In genomic region chr11:62563590-62563989, GRCm38 (mm10) we compare ENCODE assay signal across 18 mouse cellular contexts.
"Had no signal": no experiment of that assay in that cellular context is flagged by ENCODE, and none has a peak within 500 bp of the region (broad histone marks: within the 10 kb centered on the region; RNA-seq: fewer than 3 reads in every experiment).

No protein-coding gene starts in this region.

- H3K27ac ChIP-seq: midbrain, embryonic 10.5 days; midbrain, embryonic 13.5 days; midbrain, embryonic 15.5 days; neural tube, embryonic 13.5 days; neural tube, embryonic 15.5 days had no signal

- H3K9me3 ChIP-seq: midbrain, embryonic 10.5 days; midbrain, embryonic 13.5 days; midbrain, embryonic 15.5 days; neural tube, embryonic 13.5 days; neural tube, embryonic 15.5 days had no signal

- DNase-seq: lung, adult 18-20 months; lung, embryonic 14.5 days; lung, postnatal 10 days; lung, postnatal 4 days; retina, postnatal 1 day; right cerebral cortex, adult 18-20 months; right cerebral cortex, postnatal 25 days; right cerebral cortex, postnatal 4 days; spleen, adult 18-20 months; thymus, adult 18-20 months; thymus, postnatal 14 days; thymus, postnatal 36 days had no signal

- H3K9ac ChIP-seq: lung, embryonic 14.5 days; midbrain, embryonic 13.5 days; midbrain, embryonic 15.5 days; neural tube, embryonic 13.5 days; neural tube, embryonic 15.5 days had no signal

- H3K4me3 ChIP-seq: midbrain, embryonic 10.5 days; midbrain, embryonic 13.5 days; midbrain, embryonic 15.5 days; myocyte; neural tube, embryonic 13.5 days; neural tube, embryonic 15.5 days had no signal

- H3K27me3 ChIP-seq: midbrain, embryonic 13.5 days; midbrain, embryonic 15.5 days; neural tube, embryonic 13.5 days; neural tube, embryonic 15.5 days had no signal

- H3K36me3 ChIP-seq: midbrain, embryonic 10.5 days; midbrain, embryonic 13.5 days; midbrain, embryonic 15.5 days; neural tube, embryonic 13.5 days; neural tube, embryonic 15.5 days had no signal
